Mouse (Mus musculus) macrophage (primary cell): Measurements from ENCODE around the gene Maml3. TPM values are rescaled to one million over a fixed set of nuclear protein-coding genes. Genes with fewer than 3 reads are reported as not detected.

Experiments
- H3K27ac ChIP-seq: fragments of 350-480 bp; formaldehyde crosslinking; 2 replicates; pipeline ENCODE4 v1.9.0; 2021
- H3K36me3 ChIP-seq: fragments of 350-480 bp; formaldehyde crosslinking; 2 replicates; pipeline ENCODE4 v1.9.0; 2021; ENCODE audit errors: inconsistent target
- H3K4me3 ChIP-seq: fragments of 350-480 bp; formaldehyde crosslinking; 2 replicates; pipeline ENCODE4 v1.9.0; 2021; ENCODE audit errors: inconsistent target
- H3K79me2 ChIP-seq: fragments of 350-480 bp; formaldehyde crosslinking; 2 replicates; pipeline ENCODE4 v1.9.0; 2021; ENCODE audit errors: inconsistent target
- WGBS: methylation state at CpG from one replicate; pipeline ENCODE4 v1.1.7; 2026; ENCODE audit warnings: inconsistent platforms; ENCODE audit not compliant: missing documents; 5-methylcytosine and 5-hydroxymethylcytosine counted together
- polyA plus RNA-seq: library from polyadenylated mRNA; stranded (reverse); fragments of 250-400 nt; gene quantifications from 3 replicates; pipeline ENCODE4 v1.2.4, GENCODE M21; 2018; ENCODE audit warnings: inconsistent platforms

Maml3 gene
- polyA plus RNA-seq, 1 experiment from 2014 or later: 0.72 TPM

DNA sequence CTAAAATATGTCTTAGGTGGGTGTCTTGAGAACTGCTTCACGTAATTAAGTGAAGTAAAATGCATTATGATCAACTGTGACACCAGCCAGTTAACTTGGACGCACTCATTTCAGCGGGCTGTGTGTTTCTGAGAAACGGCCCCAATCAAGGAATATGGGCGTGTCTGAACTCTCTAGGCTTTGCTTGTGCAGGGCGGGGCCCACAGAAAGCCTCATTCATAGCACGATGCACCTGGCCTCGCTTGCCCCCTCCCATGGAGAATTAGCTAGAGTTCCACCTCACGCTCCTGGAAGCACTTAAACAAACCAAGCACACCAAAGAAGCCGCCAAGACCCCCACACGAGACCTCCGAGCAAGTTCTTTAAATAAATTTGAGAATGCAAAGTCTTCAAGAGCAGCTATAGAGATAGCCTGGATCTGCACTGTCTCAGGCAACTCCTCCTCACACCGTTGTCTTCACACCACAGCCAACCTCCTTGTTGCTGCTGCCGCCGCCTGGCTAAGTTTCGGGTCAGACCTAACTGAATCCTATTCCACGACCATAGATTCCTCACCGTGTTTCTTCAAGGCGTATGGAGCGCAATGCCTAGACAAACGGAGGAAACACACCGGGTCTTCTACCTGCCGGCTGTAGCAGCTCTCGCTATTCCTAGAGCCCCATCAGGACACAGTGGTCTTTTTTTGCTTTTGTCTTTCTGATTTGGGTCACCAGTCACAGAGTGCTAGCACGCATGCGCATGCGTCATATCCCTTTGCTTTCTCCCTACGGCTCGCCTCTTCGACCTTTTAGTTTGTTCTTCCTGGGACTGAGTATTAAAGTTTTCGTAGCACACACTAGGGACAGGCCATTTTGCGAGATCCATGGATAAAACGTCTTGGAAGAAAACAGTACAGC is 151.9 kb downstream of the Maml3 start:
- WGBS: 92% methylated on average over 33 of the region's 33 CpGs
- Histone ChIP-seq H3K27ac (no peak overlapping the region), H3K79me2 (no peaks in the 10 kb centered on the region), H3K4me3 (no peak overlapping the region), H3K36me3 (no peaks in the 10 kb centered on the region)

DNA sequence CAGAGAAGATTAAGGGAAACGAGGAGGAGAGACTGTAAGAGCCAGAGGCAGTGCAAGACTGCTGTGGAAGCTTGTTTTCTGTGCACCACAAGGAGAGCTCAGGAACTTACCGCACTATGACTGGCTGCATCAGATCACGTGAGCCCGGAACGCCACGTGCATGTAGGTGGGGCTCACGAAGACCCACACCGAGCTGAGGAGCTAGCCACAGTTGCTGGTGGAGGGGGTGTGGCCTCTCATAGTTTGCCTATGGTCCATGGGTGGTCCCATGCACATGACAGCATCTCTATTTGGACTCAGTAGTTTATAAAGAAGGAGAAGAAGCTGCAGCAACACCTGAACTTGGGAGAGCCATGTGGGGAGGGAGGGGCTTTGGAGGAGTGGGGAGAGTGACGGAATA is 152.6 kb downstream of the Maml3 start:
- Histone ChIP-seq H3K36me3 (no peaks in the 10 kb centered on the region), H3K27ac (no peak overlapping the region), H3K4me3 (no peak overlapping the region), H3K79me2 (no peaks in the 10 kb centered on the region)
- WGBS: 95% methylated on average over 9 of the region's 9 CpGs

DNA sequence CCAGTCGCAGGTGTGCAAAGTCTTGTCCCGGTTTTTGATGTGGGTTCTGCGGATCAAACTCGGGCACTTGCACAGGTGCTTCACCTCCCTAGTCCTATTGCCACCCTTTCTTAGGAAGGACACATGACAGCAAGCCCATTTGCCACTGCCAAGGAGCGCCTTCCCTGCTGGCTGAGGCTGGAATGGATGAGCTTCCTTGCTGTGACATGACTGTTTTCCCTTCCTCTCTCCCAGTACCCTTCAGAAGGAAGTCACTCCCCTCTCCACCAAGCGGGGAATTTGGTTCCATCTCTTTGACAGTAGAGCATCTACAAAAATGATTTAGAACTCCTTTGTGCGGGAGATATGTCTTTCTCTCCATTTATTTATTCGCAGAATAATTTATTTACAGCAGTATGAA is 155.2 kb downstream of the Maml3 start:
- Histone ChIP-seq H3K36me3 (no peaks in the 10 kb centered on the region), H3K79me2 (no peaks in the 10 kb centered on the region), H3K4me3 (no peak overlapping the region), H3K27ac (no peak overlapping the region)
- WGBS: 92% methylated on average over 8 of the region's 8 CpGs

GRCm38 (mm10) chr3:51947168-51947567 is 157.7 kb downstream of the Maml3 start:
- Histone ChIP-seq H3K79me2 (no peaks in the 10 kb centered on the region), H3K27ac (no peak overlapping the region), H3K4me3 (no peak overlapping the region), H3K36me3 (no peaks in the 10 kb centered on the region)
- WGBS: 91% methylated on average over 3 of the region's 3 CpGs

GRCm38 (mm10) chr3:51943642-51944041 is 161.2 kb downstream of the Maml3 start:
- no peak overlapping the region for H3K4me3 ChIP-seq
- H3K27ac ChIP-seq: no peak overlapping the region
- no peaks in the 10 kb centered on the region for H3K36me3 ChIP-seq
- 85% methylated on average over 8 of the region's 8 CpGs for WGBS
- H3K79me2 ChIP-seq: no peaks in the 10 kb centered on the region

- Histone ChIP-seq H3K79me2 (no peaks in the 10 kb centered on the region), H3K36me3 (no peaks in the 10 kb centered on the region), H3K4me3 (no peak overlapping the region), H3K27ac (no peak overlapping the region)
- 96% methylated on average over 8 of the region's 8 CpGs for WGBS
Observed at GRCm38 (mm10) chr3:51941781-51942180, 163.1 kb downstream of the Maml3 start.

DNA sequence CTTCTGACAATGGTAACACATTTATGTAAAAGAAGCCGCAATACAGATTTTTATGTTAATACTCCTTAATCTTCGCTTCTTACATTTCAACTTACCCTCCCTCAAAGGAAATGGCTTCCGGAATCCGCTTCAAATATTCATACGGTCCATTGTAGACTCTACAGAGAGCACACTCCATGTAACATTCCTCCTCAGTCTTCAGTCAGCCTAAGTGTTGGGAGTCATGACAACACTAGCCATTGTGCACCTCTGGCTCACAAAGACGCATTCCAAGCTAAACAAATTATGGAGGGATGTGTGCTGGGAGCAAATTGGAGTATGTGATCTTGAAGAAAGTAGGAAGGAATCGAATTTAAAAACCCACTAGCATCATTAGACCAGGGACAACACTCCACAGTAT is 165.0 kb downstream of the Maml3 start:
- WGBS: 96% methylated on average over 7 of the region's 7 CpGs
- no peaks in the 10 kb centered on the region for H3K79me2 ChIP-seq

GRCm38 (mm10) chr3:51939054-51939453 is 165.8 kb downstream of the Maml3 start:
- H3K27ac ChIP-seq: no peak overlapping the region
- WGBS: 23% methylated on average over 5 of the region's 5 CpGs
- H3K4me3 ChIP-seq: no peak overlapping the region
- H3K79me2 ChIP-seq: no peaks in the 10 kb centered on the region
- no peaks in the 10 kb centered on the region for H3K36me3 ChIP-seq

More for the DNA sequence above, 165.0 kb downstream of the Maml3 start:
- H3K4me3 ChIP-seq: no peak overlapping the region
- no peaks in the 10 kb centered on the region for H3K36me3 ChIP-seq
- no peak overlapping the region for H3K27ac ChIP-seq

GRCm38 (mm10) chr3:51937176-51937575 is 167.7 kb downstream of the Maml3 start:
- H3K79me2 ChIP-seq: no peaks in the 10 kb centered on the region
- H3K27ac ChIP-seq: no peak overlapping the region
- WGBS: 100% methylated on average over 5 of the region's 5 CpGs
- no peak overlapping the region for H3K4me3 ChIP-seq
- no peaks in the 10 kb centered on the region for H3K36me3 ChIP-seq

GRCm38 (mm10) chr3:51934531-51935485 is 170.1 kb downstream of the Maml3 start:
- no peak overlapping the region for H3K4me3 ChIP-seq
- H3K36me3 ChIP-seq: no peaks in the 10 kb centered on the region
- 97% methylated on average over 13 of the region's 13 CpGs for WGBS
- H3K27ac ChIP-seq: no peak overlapping the region
- H3K79me2 ChIP-seq: no peaks in the 10 kb centered on the region

GRCm38 (mm10) chr3:51928188-51928587 is 176.7 kb downstream of the Maml3 start:
- Histone ChIP-seq H3K79me2 (no peaks in the 10 kb centered on the region), H3K4me3 (no peak overlapping the region), H3K36me3 (no peaks in the 10 kb centered on the region), H3K27ac (no peak overlapping the region)
- WGBS: 91% methylated on average over 14 of the region's 14 CpGs

DNA sequence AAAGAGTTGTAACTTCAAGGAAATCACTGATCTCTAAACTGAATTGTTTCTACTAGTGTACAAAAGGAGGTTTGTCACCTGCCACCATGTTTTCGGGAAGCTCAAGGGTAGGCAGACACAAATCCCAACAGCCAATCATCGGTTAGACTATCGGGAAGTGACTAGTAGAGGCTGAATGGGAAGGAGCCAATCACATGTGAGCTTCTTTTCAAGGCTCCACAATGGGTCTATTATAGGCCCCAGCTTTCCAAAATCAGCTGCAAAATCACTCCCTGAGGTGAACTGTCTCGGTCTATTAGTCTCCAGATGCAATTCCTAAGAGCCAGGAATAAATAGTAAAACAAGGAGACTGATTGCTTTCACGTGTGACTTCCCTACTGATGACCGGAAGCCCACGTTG is 177.3 kb downstream of the Maml3 start:
- H3K27ac ChIP-seq: no peak overlapping the region
- no peak overlapping the region for H3K4me3 ChIP-seq
- H3K36me3 ChIP-seq: no peaks in the 10 kb centered on the region
- 96% methylated on average over 7 of the region's 7 CpGs for WGBS
- no peaks in the 10 kb centered on the region for H3K79me2 ChIP-seq

DNA sequence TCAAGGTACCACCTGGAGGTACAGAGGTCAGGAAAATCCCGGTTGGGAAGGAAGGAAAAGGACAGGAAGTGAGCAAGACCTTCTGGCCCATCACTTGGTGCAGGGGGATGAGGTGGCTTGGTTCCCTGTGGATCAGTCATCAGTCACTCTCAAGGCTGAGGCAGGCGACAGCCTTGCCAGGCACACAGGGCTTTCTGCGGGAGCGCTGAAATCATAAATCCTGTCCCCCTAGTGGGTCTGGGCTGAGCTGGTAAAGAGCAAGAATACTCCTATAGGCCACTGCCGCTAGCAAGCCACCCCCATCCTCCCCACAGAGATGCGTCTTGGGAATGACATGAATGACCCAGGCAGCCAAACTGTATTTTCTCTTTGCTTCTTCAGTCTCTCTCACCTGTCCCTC is 177.8 kb downstream of the Maml3 start:
- no peak overlapping the region for H3K27ac ChIP-seq
- no peak overlapping the region for H3K4me3 ChIP-seq
- WGBS: 80% methylated on average over 6 of the region's 6 CpGs
- no peaks in the 10 kb centered on the region for H3K79me2 ChIP-seq
- no peaks in the 10 kb centered on the region for H3K36me3 ChIP-seq

DNA sequence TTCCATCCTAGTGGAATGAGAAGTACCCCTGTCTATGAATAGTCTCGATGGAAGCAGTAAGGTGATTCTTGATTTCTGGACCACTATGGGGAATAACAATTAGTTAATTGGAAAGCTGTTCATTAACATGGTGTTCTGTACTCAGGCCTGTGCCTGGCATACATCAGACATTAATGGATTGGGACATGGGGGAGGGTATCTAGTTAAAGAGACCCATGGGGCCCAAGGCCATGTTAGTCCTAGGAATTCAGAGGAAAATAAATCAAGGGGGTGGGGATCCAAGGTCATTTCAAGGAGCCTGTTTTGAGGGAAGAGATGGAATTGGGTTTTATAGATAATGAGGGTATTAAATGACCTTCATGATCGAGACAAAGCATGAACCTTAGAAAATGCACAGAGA is 179.1 kb downstream of the Maml3 start:
- Histone ChIP-seq H3K4me3 (no peak overlapping the region), H3K36me3 (no peaks in the 10 kb centered on the region), H3K27ac (no peak overlapping the region), H3K79me2 (no peaks in the 10 kb centered on the region)
- 94% methylated on average over 2 of the region's 2 CpGs for WGBS

DNA sequence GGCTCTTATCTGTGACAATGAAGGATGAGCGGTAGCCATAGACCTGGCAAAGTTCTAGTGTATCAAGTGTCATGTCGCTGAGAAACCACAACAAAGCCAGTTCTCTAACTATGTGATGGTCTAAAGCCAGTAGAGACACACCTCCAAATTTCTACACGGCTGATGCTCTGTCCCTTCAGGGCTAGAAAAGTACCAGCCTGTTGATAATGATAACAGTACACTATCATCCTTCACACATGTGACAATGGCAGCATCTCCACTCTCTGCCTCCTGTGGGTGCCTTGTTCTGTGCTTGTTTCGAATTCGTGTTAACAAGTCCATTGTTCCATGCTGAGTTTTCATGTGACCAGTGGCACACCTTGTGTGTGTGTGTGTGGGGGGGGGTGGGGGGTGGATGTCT is 180.2 kb downstream of the Maml3 start:
- Histone ChIP-seq H3K4me3 (no peak overlapping the region), H3K79me2 (no peaks in the 10 kb centered on the region), H3K36me3 (no peaks in the 10 kb centered on the region), H3K27ac (no peak overlapping the region)
- 98% methylated on average over 4 of the region's 5 CpGs for WGBS
